Mouse (Mus musculus) megakaryocyte-erythroid progenitor cell, adult 5-6 weeks (primary cell): Measurements from ENCODE around the gene Taf5. TPM values are rescaled to one million over a fixed set of nuclear protein-coding genes. Genes with fewer than 3 reads are reported as not detected.

Experiments used
- ATAC-seq: replicated peaks from 2 replicates; pipeline ENCODE4 v1.8.0; 2016; ENCODE audit warnings: mild to moderate bottlenecking, inconsistent platforms; ENCODE audit not compliant: severe bottlenecking, poor library complexity, low FRiP score, low TSS enrichment
- total RNA-seq, 2 experiments: library from RNA; stranded (forward) in 1 of 2; stranded (reverse) in 1 of 2; fragments of 200-1000, 215-1000 nt in 1 of 2; fragments of >200 nt in 1 of 2; fragmentation: Nextera tagmentation in 1 of 2; gene quantifications; 2 replicates each; pipeline ENCODE4 v1.2.3; 2014 to 2017

The Taf5 gene
- total RNA-seq (2014; fragmentation: Nextera tagmentation) (14.6 and 17.0 TPM in 2 replicates), total RNA-seq (2017) (26.3 and 28.4 TPM in 2 replicates)

DNA sequence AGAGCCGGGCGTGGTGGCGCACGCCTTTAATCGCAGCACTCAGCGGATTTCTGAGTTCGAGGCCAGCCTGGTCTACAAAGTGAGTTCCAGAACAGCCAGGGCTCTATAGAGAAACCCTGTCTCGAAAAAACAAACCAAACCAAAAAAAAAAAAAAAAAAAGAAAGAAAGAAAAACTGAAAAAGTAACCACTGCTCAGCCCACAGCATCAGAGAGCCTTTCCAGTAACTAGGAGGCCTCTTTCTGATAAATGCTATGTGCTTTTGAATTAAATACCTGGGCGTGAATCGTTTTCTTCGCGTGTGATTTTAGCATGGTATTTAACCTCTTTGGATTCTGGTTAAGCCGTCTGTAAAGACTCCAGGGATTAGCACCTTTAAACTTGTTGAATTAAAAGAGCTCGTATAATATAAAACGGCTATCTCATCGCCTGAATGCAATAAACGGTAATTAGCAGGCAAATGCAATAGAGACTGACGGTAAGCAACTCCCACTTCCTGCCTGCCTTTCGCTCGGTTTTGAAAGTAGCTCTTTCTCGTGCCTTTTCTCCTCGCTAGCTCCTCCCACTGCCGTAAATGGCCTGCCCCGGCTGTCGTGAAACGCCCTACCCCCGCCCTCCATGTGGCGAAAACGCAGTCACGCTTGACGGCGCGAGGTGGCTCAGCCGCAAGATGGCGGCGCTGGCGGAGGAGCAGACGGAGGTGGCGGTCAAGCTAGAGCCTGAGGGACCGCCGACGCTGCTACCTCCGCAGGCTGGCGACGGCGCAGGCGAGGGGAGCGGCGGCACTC lies at the start of gene Taf5:
Gene Taf5, plus strand, starts transcription at position 651 of the 787 bp plus-strand sequence.
- ATAC-seq: peak; percentile 81

DNA sequence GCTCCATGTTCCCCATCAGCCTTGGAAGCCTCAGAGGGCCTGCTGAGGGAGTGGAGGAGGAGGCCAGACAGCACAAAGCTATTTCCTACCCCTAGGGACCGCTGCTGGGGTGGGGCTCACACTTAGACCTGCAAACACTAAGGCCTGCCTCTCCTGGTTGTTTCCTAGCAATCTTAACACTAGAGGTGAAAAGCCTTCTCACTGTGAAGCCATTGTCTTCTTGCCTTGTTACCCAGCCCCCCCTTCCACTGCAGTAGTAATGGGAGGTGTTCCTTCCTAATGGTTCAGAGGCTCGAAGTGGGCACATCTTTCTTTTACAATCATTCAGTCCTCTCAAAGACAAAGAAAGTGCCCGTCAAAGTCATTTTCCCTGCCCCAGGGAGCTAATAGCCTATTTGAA lies 49.7 kb upstream of the Taf5 start:
- no peak for ATAC-seq

DNA sequence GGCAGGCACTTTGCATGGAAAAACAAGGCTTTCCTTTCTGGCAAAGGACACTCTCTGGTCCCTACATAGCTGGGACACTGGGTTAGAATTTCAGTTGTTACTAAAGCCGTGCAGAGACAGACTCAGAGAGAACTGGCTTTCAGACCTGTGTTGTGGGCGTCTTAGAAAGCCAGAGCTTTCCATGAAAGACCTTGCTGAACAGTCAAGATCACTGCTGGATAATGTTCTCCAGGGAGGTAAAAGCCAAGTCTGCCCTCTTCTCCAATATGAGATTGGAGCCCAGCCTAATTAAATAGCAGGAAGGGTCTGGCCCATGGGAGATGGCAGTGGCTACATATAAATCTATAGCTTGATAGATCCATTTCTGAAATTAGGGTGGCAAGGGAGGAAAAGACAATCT lies 49.2 kb upstream of the Taf5 start:
- no peak for ATAC-seq

DNA sequence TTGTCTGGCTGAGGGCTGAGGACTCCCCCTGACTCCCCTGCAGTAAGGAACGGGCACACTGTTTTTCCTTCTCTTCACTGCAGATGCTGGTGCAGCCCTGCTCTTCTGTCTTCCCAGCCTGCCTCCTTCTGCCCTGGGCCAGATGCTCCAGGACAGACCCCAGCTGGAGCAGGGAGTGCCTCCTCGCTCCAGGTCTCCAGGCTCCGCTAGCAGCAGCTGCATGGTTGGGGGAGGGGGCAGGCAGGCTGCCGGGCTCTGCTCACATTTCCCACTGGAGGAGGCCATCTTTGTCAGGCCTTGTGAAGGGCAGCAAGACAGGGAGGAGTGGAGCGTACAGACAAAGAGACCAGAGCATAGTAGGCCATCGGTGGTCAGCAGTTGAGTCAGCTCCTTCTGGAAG lies 48.2 kb upstream of the Taf5 start:
- no peak for ATAC-seq

DNA sequence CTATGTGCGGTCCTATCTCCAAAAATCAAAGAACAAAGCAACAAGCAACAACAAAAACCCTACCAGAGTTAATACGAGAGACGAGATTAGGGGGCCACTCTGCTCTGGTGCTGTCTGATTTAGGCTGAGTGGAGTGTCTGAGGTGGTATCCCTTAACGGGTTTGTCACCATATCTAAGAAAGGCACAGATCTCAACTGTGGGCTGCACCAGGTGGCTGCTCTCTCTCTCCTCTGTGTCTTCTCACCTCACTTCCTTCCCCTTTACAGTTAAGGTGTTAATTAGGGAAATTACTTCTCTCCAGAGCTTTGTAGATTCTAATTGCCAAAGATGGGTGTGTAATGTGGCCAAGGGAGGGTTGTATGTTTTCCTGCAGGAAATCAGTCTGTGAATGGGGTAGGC lies 44.8 kb upstream of the Taf5 start:
- ATAC-seq: no peak

DNA sequence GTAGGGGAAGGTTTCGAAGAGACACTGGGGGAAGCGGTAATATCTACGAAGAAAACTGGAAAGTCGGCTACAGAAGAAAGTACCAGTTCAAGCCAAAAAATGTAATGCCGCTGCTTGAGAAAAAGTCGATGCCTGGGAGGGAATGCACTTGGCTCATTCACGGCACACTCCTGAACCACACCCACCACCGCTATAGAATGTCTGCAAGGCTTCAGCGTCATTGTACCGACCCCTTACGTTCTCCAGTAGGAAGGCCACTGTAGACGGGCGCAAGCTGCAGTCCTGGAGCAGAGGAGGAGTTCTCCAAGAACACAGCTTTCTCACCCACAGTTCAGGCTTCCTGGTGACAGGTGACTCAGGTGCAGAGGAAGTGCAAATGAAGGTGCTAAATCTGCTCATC lies 44.0 kb upstream of the Taf5 start:
- ATAC-seq: no peak

DNA sequence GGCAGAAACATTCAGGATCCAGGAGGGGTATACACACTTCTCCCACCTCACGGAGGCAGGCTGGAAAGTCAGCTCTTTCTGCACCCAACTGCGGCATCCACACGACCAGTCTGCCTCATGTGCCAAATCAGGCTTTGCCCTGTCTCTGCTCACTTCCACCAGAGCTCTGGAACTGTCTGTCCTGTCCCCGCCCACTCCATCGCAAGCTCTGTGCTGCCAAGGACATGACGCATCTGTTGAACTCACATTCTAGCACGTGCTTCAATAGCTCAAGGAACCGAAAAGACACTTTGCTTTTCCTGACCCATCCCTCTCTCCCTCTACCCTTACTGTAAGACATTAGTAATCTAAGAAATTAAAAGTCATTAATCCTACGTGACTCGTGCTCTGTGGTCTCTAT lies 42.6 kb upstream of the Taf5 start:
- no peak for ATAC-seq

DNA sequence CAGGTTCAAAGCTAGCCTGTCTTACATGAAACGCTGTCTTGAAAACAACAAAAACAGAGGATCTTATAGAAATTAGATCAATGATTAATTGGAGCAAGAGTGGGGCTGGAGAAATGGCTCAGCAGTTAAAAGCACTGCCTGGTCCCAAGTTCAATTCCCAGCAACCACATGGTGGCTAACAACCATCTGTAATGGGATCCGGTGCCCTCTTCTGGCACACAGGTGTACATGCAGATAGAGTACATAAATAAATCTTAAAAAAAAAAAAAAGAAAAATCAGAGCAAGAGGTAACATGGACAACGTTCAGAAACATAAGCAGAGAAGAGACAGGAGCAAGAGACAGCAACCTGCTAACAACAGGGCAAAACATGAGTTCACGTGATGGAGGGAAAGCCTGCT lies 41.0 kb upstream of the Taf5 start:
- ATAC-seq: no peak

DNA sequence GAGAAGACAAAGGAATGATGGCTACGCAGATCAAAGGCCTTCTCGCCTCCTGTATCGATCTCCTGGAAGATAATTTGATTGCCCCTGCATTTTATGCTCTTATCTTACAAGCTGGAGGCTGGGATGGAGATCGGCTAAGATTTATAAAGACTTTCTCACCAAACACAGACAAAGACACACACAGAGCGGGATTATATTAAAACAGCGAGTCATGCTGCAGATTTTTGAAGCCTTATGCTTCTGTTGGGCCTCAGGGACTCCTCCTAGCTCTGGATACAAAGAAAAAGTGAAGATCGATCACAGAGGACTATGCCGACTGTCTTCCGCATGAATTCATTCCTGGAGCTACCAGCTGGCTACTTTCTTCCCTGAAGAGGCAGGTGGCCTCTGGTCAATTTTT lies 37.8 kb upstream of the Taf5 start:
- no peak for ATAC-seq

DNA sequence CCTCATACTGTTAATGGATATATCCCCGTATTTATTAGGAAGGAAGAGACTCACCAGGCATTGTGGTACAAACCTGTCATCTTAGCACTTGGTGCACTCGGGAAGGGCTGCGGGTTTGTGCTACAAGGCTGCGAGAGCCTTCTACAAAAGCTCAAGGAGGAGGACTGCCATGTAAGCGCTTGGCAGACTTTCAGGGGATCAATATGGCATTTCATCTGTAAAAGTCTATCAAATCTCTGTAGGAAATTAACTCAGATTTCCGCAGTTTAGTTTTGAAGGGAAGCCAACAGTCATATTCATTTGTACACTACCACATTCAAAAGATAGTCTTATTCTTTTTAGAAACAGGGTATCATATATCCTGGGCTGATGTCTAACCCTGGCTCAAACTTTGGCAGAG lies 35.8 kb upstream of the Taf5 start:
- no peak for ATAC-seq

DNA sequence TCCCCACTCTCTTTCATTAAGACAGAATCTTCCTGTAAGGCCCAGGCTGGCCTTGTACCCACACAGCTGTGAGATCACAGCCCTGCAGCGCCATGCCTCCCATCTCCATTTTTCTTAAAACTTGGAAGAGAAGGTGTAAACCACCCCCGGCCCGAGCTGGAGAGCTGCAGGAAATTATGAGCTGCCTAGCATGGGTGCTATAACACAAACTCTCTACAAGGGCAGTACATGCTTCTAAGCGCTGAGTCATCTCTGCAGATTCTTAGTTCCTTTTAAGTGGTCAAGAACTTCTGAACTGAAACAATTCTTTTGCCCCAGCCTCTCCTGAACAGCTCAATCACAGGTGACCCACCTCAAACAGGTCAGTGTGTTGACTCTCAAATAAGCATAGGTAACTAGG lies 32.6 kb upstream of the Taf5 start:
- no peak for ATAC-seq

DNA sequence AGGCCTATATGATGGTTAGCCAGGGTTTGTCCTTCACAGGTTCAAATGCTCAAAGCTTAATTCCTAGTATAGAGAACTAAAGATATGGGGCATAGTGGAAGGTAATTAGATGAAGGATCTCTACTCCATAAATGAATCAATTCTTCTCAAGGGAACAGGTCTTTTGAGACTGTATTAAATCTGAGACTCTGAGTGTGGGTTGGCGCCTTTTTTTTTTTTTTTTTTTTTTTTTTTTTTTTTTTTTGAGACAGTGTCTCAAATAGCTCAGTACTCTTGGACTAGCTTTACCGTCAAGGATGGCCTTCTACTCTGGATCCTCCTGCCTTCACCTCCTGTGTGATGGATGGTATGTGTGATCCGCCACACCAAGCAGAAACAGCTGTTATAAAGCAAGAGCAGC lies 30.9 kb upstream of the Taf5 start:
- no peak for ATAC-seq

DNA sequence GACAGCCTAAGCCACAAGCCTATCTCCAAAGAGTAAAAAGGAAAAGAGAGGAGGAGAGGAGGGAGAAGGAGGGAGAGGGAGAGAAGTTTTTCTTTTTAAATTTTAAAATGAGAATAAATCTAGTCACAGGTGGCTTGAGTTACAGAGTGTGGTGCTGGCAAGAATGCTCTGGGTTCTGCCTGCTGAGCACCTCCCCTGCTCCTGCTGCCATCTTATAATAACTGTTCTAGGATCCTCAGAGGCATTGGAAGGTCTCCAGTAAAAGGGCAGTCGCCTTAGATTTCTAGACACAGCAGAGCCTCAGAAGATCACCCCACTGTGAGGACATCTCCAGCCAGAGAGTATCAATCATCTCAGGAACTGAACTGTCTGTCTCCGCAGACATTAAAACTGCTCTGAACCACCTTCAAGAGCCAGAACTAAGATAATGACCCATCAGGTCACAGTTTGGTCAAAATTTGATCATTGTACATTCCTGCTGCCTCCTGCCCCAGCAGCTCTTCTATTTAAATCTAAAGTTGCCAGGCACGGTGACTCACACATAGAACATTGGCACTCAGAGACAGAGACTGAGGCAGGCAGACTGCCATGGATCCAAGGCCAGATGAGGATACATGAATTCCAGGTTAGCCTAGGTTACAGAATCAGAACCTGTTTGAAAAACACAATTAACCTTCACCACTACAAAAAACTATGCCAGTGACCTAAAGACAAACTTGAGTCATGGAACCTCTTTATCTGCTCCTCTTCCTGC lies 26.6 kb upstream of the Taf5 start:
- no peak for ATAC-seq

DNA sequence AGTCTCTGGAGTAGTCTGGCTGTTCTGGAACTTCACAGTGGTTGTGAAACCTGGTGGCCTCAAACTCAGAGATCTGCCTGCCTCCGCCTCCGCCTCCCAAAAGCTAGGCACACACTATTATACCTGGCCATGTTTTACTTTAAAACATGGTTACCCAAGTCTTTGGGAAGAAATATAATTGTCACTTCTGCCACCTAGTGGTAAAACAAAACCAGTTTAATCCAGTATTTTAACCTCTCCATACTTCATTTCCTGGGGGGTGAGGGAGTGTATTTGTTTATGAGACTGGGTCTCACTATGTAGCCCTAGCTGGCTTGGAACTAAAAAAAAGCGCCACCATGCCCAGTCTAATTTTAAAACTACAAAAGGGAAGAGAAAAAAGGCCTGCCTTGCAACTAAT lies 23.9 kb upstream of the Taf5 start:
- no peak for ATAC-seq

DNA sequence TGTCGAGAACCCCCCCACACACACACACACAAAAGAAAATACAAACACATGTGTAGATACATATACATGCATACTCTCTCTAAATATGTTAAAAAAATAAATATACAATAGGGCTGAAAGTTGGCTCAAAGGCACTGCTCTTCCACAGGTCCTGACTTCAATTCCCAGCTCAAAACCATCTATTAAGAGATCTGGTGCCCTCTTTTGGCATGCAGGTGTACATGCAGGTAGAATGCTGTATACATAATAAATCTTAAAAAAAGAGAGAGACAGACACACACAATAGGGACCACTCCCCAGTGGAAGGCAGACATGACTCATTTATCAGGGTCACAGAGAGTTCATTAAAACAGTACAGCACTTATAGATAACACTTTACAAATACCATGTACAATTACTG lies 21.2 kb upstream of the Taf5 start:
- no peak for ATAC-seq

DNA sequence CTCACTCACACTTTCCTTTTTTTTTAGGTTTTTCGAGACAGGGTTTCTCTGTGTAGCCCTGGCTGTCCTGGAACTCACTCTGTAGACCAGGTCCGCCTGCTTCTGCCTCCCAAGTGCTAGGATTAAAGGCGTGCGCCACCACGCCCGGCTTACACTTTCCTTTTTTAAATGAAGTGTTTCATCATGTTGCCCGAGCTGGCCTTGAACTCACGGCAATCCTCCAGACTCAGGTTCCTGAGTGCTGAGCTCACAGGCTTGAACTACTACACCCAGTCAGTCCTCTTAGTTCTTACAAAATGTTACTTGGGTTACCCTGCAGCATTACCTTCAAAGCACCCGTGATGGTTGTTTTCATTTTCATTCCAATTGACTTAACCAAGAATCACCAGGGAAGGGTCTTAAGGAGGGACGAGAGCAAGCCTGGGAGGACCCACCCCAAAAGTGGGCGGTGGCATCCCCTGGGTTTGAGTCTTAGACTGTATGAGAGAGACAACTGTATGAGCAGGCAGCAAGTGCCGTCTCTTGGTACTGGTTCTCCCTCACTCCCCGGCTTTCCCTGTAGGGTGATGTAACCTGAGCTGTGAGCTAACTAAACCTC lies 20.2 kb upstream of the Taf5 start:
- no peak for ATAC-seq

DNA sequence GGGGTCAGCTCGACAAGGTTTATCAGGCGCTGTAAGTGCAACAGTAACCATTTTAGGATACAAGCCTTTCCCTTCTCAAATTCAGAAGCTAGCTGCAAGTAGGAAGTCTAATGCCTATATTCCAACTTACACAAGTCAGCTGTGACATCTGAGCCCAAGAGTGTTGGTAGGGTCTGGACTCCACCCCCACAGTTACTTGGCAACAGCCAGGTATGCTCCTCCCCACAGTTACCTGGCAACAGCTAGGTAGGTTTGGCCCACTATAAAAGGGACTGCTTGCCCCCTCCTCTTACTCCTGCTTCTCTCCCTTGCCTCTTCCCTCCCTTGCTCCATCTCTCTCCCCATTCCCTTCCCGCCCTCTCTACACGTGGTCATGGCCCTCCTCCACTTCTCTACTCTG lies 18.5 kb upstream of the Taf5 start:
- no peak for ATAC-seq

DNA sequence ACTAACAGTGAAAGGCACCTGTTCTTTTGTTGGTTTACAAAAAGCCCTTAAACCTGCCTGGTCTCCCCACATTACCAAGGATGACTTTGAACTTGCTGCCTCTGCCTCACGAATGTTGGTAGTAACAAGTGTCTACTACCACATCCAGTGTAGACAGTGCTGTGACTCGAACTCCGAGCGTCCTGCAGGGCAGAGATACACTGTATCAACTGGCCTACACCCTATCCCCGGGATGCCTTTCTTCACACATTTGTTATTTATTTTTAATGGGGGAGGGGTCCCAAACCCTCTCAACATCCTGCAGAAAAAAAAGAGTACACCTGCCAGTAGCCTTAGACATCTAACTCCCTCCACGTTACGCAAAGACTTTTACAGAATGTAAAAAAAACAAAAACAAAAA lies 17.7 kb upstream of the Taf5 start:
- no peak for ATAC-seq

DNA sequence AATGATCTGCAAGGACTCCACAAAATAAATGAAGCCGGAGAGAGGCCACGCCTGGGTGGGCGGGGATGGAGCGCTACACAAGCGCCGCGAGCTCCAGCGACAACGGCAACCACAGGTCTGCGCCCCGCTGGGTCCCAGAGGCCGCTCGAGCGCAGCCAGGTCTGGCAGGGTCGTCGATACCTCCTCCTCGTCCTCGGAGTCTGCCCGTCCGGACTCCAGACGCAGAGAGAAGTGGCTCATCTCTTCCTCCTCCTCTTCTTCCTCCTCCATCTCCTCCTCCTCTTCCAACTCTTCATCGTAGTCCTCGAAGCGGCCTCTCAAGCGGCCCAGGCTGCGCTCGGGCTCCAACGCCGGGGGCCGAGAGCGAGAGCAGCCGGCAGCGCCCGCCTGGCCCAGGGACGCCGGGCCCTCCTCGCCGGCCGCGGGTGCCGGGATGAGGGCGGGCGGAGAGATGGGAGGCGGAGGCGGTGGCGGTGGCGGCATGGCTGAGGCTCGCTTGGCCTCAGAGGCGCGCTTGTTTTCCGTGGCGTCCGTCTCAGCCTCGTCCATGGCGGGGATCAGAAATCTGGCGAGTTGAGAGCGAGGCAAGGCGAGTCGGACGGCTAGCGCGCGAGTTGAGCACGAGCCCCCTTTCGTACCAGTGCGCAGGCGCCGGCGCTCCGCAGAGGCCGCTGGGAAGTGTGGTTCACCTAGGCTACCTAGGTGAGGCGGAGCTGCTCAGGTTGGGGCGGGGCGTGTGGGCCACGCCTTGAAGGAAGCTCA lies 17.1 kb upstream of the Taf5 start, which contains the start of gene Pcgf6:
Gene Pcgf6, minus strand, starts transcription at position 636 of the 762 bp plus-strand sequence.
- ATAC-seq: peak; percentile 86

DNA sequence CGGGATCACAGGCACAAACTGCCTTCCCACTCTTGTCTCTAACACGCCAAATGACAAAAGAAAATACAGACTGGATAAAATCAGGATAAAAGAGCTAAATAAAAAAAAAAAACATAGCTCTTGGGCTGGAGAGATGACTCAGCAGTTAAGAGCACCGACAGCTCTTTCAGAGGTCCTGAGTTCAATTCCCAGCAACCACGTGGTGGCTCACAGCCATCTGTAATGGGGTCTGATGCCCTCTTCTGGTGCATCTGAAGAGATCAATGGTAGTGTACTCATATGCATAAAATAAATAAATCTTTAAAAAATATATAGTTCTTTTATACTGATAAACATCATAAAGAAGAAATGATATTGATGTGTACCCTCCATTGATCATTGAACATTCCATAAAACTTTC lies 14.6 kb upstream of the Taf5 start:
- no peak for ATAC-seq
